Mouse (Mus musculus) stomach, embryonic 16.5 days (tissue): ENCODE measurements around the gene Ppm1m. TPM values are rescaled to one million over a fixed set of nuclear protein-coding genes. Genes with fewer than 3 reads are reported as not detected.

Experiments
- ATAC-seq: fragments of 200-750 bp; cut with Nextera tagmentation; 2 replicates; pipeline ENCODE4 v1.8.0; 2017; ENCODE audit warnings: moderate number of reproducible peaks, moderate TSS enrichment; ENCODE audit not compliant: insufficient read depth, low FRiP score
- H3K27ac ChIP-seq: fragments of 300-500 bp; sonication (generic); 2 replicates; pipeline ENCODE4 v1.5.1; 2014; ENCODE audit warnings: low read length
- H3K27me3 ChIP-seq: fragments of 300-500 bp; sonication (generic); 2 replicates; pipeline ENCODE4 v1.6.1; 2014; ENCODE audit warnings: low read length, control low read depth, mixed read lengths; ENCODE audit not compliant: control insufficient read depth, insufficient read depth
- H3K36me3 ChIP-seq: fragments of 300-500 bp; sonication (generic); 2 replicates; pipeline ENCODE4 v1.6.1; 2014; ENCODE audit warnings: low read length; ENCODE audit not compliant: control insufficient read depth, insufficient read depth
- H3K4me1 ChIP-seq: fragments of 300-500 bp; sonication (generic); 2 replicates; pipeline ENCODE4 v1.6.1; 2014; ENCODE audit warnings: low read length, control low read depth, mixed read lengths; ENCODE audit not compliant: control insufficient read depth, insufficient read depth
- H3K4me2 ChIP-seq: fragments of 300-500 bp; sonication (generic); 2 replicates; pipeline ENCODE4 v1.6.1; 2014; ENCODE audit warnings: low read depth, low read length, mixed read lengths
- H3K4me3 ChIP-seq: fragments of 300-500 bp; sonication (generic); replicated peaks from 2 replicates; pipeline ENCODE4 v1.5.1; 2014; ENCODE audit warnings: mild to moderate bottlenecking, low read length
- H3K9ac ChIP-seq: fragments of 300-500 bp; sonication (generic); 2 replicates; pipeline ENCODE4 v1.6.1; 2014; ENCODE audit warnings: low read length
- H3K9me3 ChIP-seq: fragments of 300-500 bp; sonication (generic); replicated peaks from 2 replicates; pipeline ENCODE4 v1.6.1; 2016; ENCODE audit warnings: low read length, control low read depth; ENCODE audit not compliant: control insufficient read depth
- WGBS: fragments of 180-500 bp; shearing (Covaris S2); extraction: QIAGEN DNeasy Blood & Tissue Kit; methylation state at CpG from one replicate; pipeline ENCODE4 v1.1.7; 2014; 5-methylcytosine and 5-hydroxymethylcytosine counted together
- polyA plus RNA-seq: library from polyadenylated mRNA; unstranded; fragments of >200 nt; fragmentation: Nextera tagmentation; extraction: Ambion mirVana; gene quantifications from 2 replicates; pipeline ENCODE4 v1.2.1, GENCODE M21; 2015

The Ppm1m gene
- polyA plus RNA-seq, 1 experiment from 2014 or later, result 36.0 TPM

GRCm38 (mm10) chr9:106225469-106226150 is 26.1 kb upstream of the Ppm1m start:
- Histone ChIP-seq H3K36me3 (no peaks in the 10 kb centered on the region), H3K4me2 (peak overlapping the region; percentile 54), H3K9me3 (no peaks in the 10 kb centered on the region), H3K27ac (peak overlapping the region; percentile 47), H3K4me3 (peak overlapping the region; percentile 30), H3K27me3 (0 out of 2 replicates have a peak, but pooled peaks cover 6% of the 10 kb centered on the region), H3K4me1 (peaks cover 14% of the 10 kb centered on the region; the same call in 1 of the 2 replicates), H3K9ac (peak overlapping the region; percentile 62)
- 61% methylated on average over 24 of the region's 24 CpGs for WGBS
- no peak for ATAC-seq

GRCm38 (mm10) chr9:106222994-106223393 is 23.4 kb upstream of the Ppm1m start:
- H3K27me3 ChIP-seq, result 0 out of 2 replicates have a peak, but pooled peaks cover 6% of the 10 kb centered on the region
- H3K4me2 ChIP-seq, result no peak overlapping the region
- H3K4me3 ChIP-seq, result no peak overlapping the region
- no peak overlapping the region for H3K27ac ChIP-seq
- no peak for ATAC-seq
- no peaks in the 10 kb centered on the region for H3K36me3 ChIP-seq
- H3K4me1 ChIP-seq, result peaks cover 14% of the 10 kb centered on the region; the same call in 1 of the 2 replicates
- WGBS, result 89% methylated on average over 4 of the region's 4 CpGs
- no peaks in the 10 kb centered on the region for H3K9me3 ChIP-seq
- H3K9ac ChIP-seq, result no peak overlapping the region

GRCm38 (mm10) chr9:106222261-106222851 is 22.8 kb upstream of the Ppm1m start, which contains the start of gene Tlr9:
Gene Tlr9 (plus strand): TSS chr9:106222598.
- H3K4me2 ChIP-seq, result no peak within 1 kb of the TSS
- ATAC-seq, result no peak
- no peaks in the 10 kb centered on the region for H3K9me3 ChIP-seq
- no peaks in the 10 kb centered on the region for H3K36me3 ChIP-seq
- 67% methylated on average over 4 of the region's 4 CpGs for WGBS
- H3K4me3 ChIP-seq, result no peak within 1 kb of the TSS
- no peak within 1 kb of the TSS for H3K27ac ChIP-seq
- peaks cover 14% of the 10 kb centered on the region; the same call in 1 of the 2 replicates for H3K4me1 ChIP-seq
- no peak within 1 kb of the TSS for H3K9ac ChIP-seq
- H3K27me3 ChIP-seq, result 0 out of 2 replicates have a peak, but pooled peaks cover 6% of the 10 kb centered on the region

GRCm38 (mm10) chr9:106220894-106221523 is 21.5 kb upstream of the Ppm1m start:
- H3K27me3 ChIP-seq, result 0 out of 2 replicates have a peak, but pooled peaks cover 6% of the 10 kb centered on the region

GRCm38 (mm10) chr9:106216971-106217370 is 17.4 kb upstream of the Ppm1m start:
- WGBS, result 85% methylated on average over 7 of the region's 7 CpGs
- Histone ChIP-seq H3K4me3 (no peak overlapping the region), H3K27me3 (no peaks in the 10 kb centered on the region), H3K36me3 (peaks cover 10% of the 10 kb centered on the region; the same call in 1 of the 2 replicates), H3K4me1 (0 out of 2 replicates have a peak, but pooled peaks cover 4% of the 10 kb centered on the region), H3K4me2 (no peak overlapping the region), H3K27ac (no peak overlapping the region), H3K9me3 (no peaks in the 10 kb centered on the region), H3K9ac (no peak overlapping the region)
- no peak for ATAC-seq

More at GRCm38 (mm10) chr9:106220894-106221523, 21.5 kb upstream of the Ppm1m start:
- 62% methylated on average over 8 of the region's 8 CpGs for WGBS
- Histone ChIP-seq H3K4me1 (peaks cover 5% of the 10 kb centered on the region; the same call in 1 of the 2 replicates), H3K4me2 (no peak overlapping the region), H3K9me3 (no peaks in the 10 kb centered on the region), H3K4me3 (no peak overlapping the region), H3K9ac (no peak overlapping the region), H3K27ac (no peak overlapping the region), H3K36me3 (no peaks in the 10 kb centered on the region)
- ATAC-seq, result no peak

GRCm38 (mm10) chr9:106215341-106216125 is 16.0 kb upstream of the Ppm1m start:
- H3K9me3 ChIP-seq, result no peaks in the 10 kb centered on the region
- 81% methylated on average over 6 of the region's 6 CpGs for WGBS
- no peak overlapping the region for H3K9ac ChIP-seq
- H3K4me3 ChIP-seq, result no peak overlapping the region
- peaks cover 7% of the 10 kb centered on the region; the same call in 1 of the 2 replicates for H3K4me1 ChIP-seq
- no peak overlapping the region for H3K4me2 ChIP-seq
- ATAC-seq, result no peak
- no peaks in the 10 kb centered on the region for H3K27me3 ChIP-seq
- peaks cover 10% of the 10 kb centered on the region; the same call in 1 of the 2 replicates for H3K36me3 ChIP-seq
- no peak overlapping the region for H3K27ac ChIP-seq

- no peak overlapping the region for H3K4me2 ChIP-seq
- peaks cover 7% of the 10 kb centered on the region; the same call in 1 of the 2 replicates for H3K4me1 ChIP-seq
- 70% methylated on average over 12 of the region's 12 CpGs for WGBS
- H3K27ac ChIP-seq, result no peak overlapping the region
- H3K9me3 ChIP-seq, result no peaks in the 10 kb centered on the region
- peaks cover 10% of the 10 kb centered on the region; the same call in 1 of the 2 replicates for H3K36me3 ChIP-seq
- no peaks in the 10 kb centered on the region for H3K27me3 ChIP-seq
- no peak for ATAC-seq
- no peak overlapping the region for H3K4me3 ChIP-seq
- H3K9ac ChIP-seq, result peak overlapping the region; percentile 27
These were observed 13.0 kb upstream of the Ppm1m start for GRCm38 (mm10) chr9:106212594-106212981.

GRCm38 (mm10) chr9:106211680-106212593 is 12.4 kb upstream of the Ppm1m start:
- peak overlapping the region; percentile 66 for H3K27ac ChIP-seq
- H3K4me3 ChIP-seq, result peak overlapping the region; percentile 30
- WGBS, result 21% methylated on average over 37 of the region's 37 CpGs
- peaks cover 10% of the 10 kb centered on the region; the same call in 1 of the 2 replicates for H3K36me3 ChIP-seq
- H3K27me3 ChIP-seq, result no peaks in the 10 kb centered on the region
- H3K4me2 ChIP-seq, result peak overlapping the region; percentile 51
- peaks cover 7% of the 10 kb centered on the region; the same call in 1 of the 2 replicates for H3K4me1 ChIP-seq
- no peaks in the 10 kb centered on the region for H3K9me3 ChIP-seq
- peak; percentile 76 for ATAC-seq
- peak overlapping the region; percentile 69 for H3K9ac ChIP-seq
